Comparison of ENCODE assay signal across 21 mouse cellular contexts in the genomic region with DNA sequence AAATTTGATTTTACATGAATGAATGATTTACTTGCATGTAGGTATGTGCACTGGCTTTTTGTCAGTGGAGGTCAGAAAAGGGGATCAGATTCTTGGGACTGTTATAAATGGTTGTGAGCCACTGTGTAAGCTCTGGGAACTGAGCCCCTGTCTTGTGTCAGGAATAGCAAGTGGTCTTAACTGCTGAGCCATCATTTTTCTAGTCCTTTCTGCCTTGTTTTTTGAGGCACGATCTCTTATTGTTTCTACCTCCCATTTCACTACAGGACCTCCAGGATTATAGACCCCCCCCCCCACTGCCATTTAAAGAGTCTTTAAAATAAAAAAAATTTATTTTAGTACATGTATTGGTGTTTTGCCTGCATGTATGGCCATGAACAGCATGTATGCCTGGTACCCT. TPM values are rescaled to one million over a fixed set of nuclear protein-coding genes. Genes with fewer than 3 reads are reported as not detected.
DNase-seq lines count a peak whose midpoint lies in the region; TF ChIP-seq lines count a peak whose summit lies in the region.
"Had no signal": no experiment of that assay in that cellular context is flagged by ENCODE, and none has a peak within 500 bp of the region (broad histone marks: within the 10 kb centered on the region; RNA-seq: fewer than 3 reads in every experiment).

No protein-coding gene starts in this region.

- H3K4me3 ChIP-seq in MEL (ENCODE audit: control insufficient read depth in 1 of 2, insufficient read depth in 1 of 2, low read depth in 2 of 2, low read length in 2 of 2): no peak overlapping the region
- H3K4me3 ChIP-seq: embryonic facial prominence, embryonic 13.5 days; embryonic facial prominence, embryonic 15.5 days; erythroblast, embryonic 14.5 days; forebrain, embryonic 10.5 days; forebrain, embryonic 12.5 days had no signal

- no peak overlapping the region for H3K27ac ChIP-seq in MEL (ENCODE audit: control insufficient read depth, low read depth, low read length)
- H3K27ac ChIP-seq: embryonic facial prominence, embryonic 13.5 days; embryonic facial prominence, embryonic 15.5 days; forebrain, embryonic 10.5 days; forebrain, embryonic 12.5 days had no signal

- DNase-seq in heart, adult 11 months: peak; percentile 40
- DNase-seq in heart, adult 8-10 months (ENCODE audit: low spot score): no peak
- DNase-seq in MEL (ENCODE audit: low read depth, low spot score): no peak
- DNase-seq in kidney, postnatal 14 days: no peak
- DNase-seq in frontal cortex, postnatal 25 days (ENCODE audit: low spot score in 2 of 2): no peak
- DNase-seq: adrenal gland, adult 8-10 months; adrenal gland, postnatal 14 days; adrenal gland, postnatal 36 days; B cell, adult 2 months; cerebellum, adult 11-12 months; cerebellum, adult 2 months; cerebellum, adult 9-10 months; cerebellum, postnatal 10 days; cerebellum, postnatal 25 days had no signal

- TF ChIP-seq EP300 in MEL (IDR thresholded peaks at IDR 0.05; ENCODE audit: low read depth in 1 of 2, low read length in 2 of 2): no peak

- no peaks in the 10 kb centered on the region for H3K27me3 ChIP-seq in MEL (ENCODE audit: control insufficient read depth in 1 of 2, insufficient read depth in 2 of 2, low read length in 2 of 2)
- H3K27me3 ChIP-seq: embryonic facial prominence, embryonic 13.5 days; embryonic facial prominence, embryonic 15.5 days; forebrain, embryonic 12.5 days; Patski had no signal

- H3K9me3 ChIP-seq in MEL (replicated peaks; ENCODE audit: insufficient read depth, low read length): no peaks in the 10 kb centered on the region
- H3K9me3 ChIP-seq: embryonic facial prominence, embryonic 13.5 days; embryonic facial prominence, embryonic 15.5 days; forebrain, embryonic 10.5 days; forebrain, embryonic 12.5 days; G1E had no signal

- peaks cover 61% of the 10 kb centered on the region for H3K79me2 ChIP-seq in MEL (ENCODE audit: control insufficient read depth, insufficient read depth, low read length, poor library complexity)

- TF ChIP-seq POLR2A in MEL (IDR thresholded peaks at IDR 0.05; ENCODE audit: control insufficient read depth in 1 of 2, insufficient read depth in 1 of 2, low read depth in 1 of 2, low read length in 2 of 2, poor library complexity in 1 of 2): no peak

- TF ChIP-seq RAD21 in MEL (IDR thresholded peaks at IDR 0.05; ENCODE audit: low read depth, low read length): no peak

- TF ChIP-seq CTCF in MEL (IDR thresholded peaks at IDR 0.05 in 2 of 3, conservative IDR thresholded peaks at IDR 0.05 in 1 of 3; ENCODE audit: control insufficient read depth in 1 of 3, insufficient read depth in 1 of 3, low read depth in 2 of 3, low read length in 3 of 3, poor library complexity in 1 of 3, severe bottlenecking in 1 of 3): no peak

- no peak overlapping the region for H3K9ac ChIP-seq in MEL (ENCODE audit: control insufficient read depth, low read depth, low read length, poor library complexity, severe bottlenecking)
- H3K9ac ChIP-seq: embryonic facial prominence, embryonic 13.5 days; embryonic facial prominence, embryonic 15.5 days; forebrain, embryonic 12.5 days had no signal

- peaks cover 4 to 23% of the 10 kb centered on the region in 2 experiments; a peak in 3 of 4 replicates for H3K36me3 ChIP-seq in MEL (ENCODE audit: control insufficient read depth in 1 of 2, insufficient read depth in 2 of 2, low read length in 2 of 2)
- H3K36me3 ChIP-seq: embryonic facial prominence, embryonic 13.5 days; embryonic facial prominence, embryonic 15.5 days; forebrain, embryonic 10.5 days; forebrain, embryonic 12.5 days had no signal

- H3K4me1 ChIP-seq in MEL (ENCODE audit: control insufficient read depth in 1 of 2, insufficient read depth in 2 of 2, low read length in 2 of 2): peaks cover 13 to 21% of the 10 kb centered on the region in 2 experiments

TF ChIP-seq in MEL, 35 proteins besides CTCF, POLR2A, EP300 and RAD21:
- TF ChIP-seq MAFK (IDR thresholded peaks at IDR 0.05; ENCODE audit: borderline replicate concordance, low read depth, low read length): peak; percentile 56; the same call in 1 of the 2 replicates
- no peak for TF ChIP-seq ZC3H11A (IDR thresholded peaks at IDR 0.05; ENCODE audit: low read depth, low read length)

RNA-seq across cellular contexts. Expression of gene Sfmbt1, which starts 7.2 kb away (rescaled TPM):
- total RNA-seq in heart, adult 8-10 months (2022): 10 to 100 TPM; 13.1 to 14.1 (median 13.3) TPM
- 9.4 and 12.4 TPM in 2 replicates for total RNA-seq in MEL (2012; rRNA removed)
- 10 to 100 TPM; 13.7 to 33.0 TPM for polyA plus RNA-seq in MEL (2012; ENCODE audit: insufficient read depth in 1 of 2, insufficient read length in 2 of 2, low read depth in 1 of 2, low replicate concordance in 2 of 2, missing spikeins in 1 of 2)
